ENCODE assay signal across 17 mouse cellular contexts in the genomic region with DNA sequence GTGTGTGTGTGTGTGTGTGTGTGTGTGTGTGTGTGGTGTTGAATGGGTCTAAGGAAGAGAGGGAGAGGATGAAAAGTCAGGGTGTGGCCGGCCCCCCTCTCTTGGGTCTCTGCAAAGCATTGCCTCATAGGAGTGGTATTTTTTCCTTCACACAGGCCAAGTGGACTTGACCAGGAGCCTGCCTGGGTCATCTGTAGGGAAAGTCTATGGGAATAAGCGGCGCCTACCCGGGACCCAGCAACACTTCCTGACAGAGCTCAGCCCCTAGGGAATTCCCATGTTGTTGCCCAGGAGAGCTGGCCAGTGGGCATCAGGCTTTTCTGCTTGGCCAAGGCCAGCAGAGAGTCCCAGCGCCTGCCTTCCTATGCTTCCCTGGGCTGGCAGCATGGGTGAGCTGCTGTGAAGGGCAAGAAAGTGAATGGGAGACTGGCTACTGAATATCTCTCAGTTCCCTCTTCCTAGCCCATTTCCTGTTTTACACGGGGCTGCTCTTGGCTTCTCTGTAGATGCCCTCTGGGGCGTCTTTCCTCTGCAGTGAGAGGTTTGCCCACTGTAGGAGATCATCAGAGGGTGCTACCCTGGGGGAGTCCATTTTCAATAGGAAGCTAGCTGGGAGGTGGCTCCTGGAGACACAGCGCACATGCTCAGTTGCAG. TPM values are rescaled to one million over a fixed set of nuclear protein-coding genes. Genes with fewer than 3 reads are reported as not detected.
DNase-seq lines count a peak whose midpoint lies in the region; ATAC-seq lines count a peak whose summit lies in the region.
"Had no signal": no experiment of that assay in that cellular context is flagged by ENCODE, and none has a peak within 500 bp of the region (broad histone marks: within the 10 kb centered on the region; RNA-seq: fewer than 3 reads in every experiment).

No protein-coding gene starts in this region.

- H3K9me3 ChIP-seq in heart, embryonic 12.5 days (replicated peaks) = peaks cover 4% of the 10 kb centered on the region
- no peaks in the 10 kb centered on the region for H3K9me3 ChIP-seq in lung, embryonic 15.5 days
- H3K9me3 ChIP-seq: midbrain, embryonic 13.5 days had no signal

- no peaks in the 10 kb centered on the region for H3K27me3 ChIP-seq in heart, embryonic 12.5 days (replicated peaks)
- H3K27me3 ChIP-seq in lung, embryonic 15.5 days = no peaks in the 10 kb centered on the region
- H3K27me3 ChIP-seq: midbrain, embryonic 13.5 days had no signal

- H3K9ac ChIP-seq in heart, embryonic 12.5 days = no peak overlapping the region
- no peak overlapping the region for H3K9ac ChIP-seq in lung, embryonic 15.5 days
- H3K9ac ChIP-seq: forebrain, postnatal 0 days; hindbrain, embryonic 14.5 days; liver, postnatal 0 days; midbrain, embryonic 13.5 days had no signal

- DNase-seq in heart, adult 18-20 months = peak; percentile 29 to 37
- DNase-seq in lung, postnatal 25 days (ENCODE audit: low spot score) = no peak
- DNase-seq in lung, postnatal 36 days = peak; percentile 44
- no peak for DNase-seq in thymus, postnatal 10 days (ENCODE audit: low spot score in 2 of 2)
- no peak for DNase-seq in cerebellum, postnatal 10 days
- DNase-seq in T-cell, adult 2 months (ENCODE audit: low spot score) = no peak
- DNase-seq: adrenal gland, postnatal 25 days; cerebellum, adult 9-10 months; forebrain, postnatal 0 days; kidney, postnatal 10 days; liver, postnatal 0 days had no signal

- no peaks in the 10 kb centered on the region for H3K36me3 ChIP-seq in heart, embryonic 12.5 days
- no peaks in the 10 kb centered on the region for H3K36me3 ChIP-seq in lung, embryonic 15.5 days
- H3K36me3 ChIP-seq: embryonic facial prominence, embryonic 10.5 days; midbrain, embryonic 13.5 days had no signal

- H3K4me1 ChIP-seq in heart, embryonic 12.5 days (replicated peaks) = peaks cover 7% of the 10 kb centered on the region
- H3K4me1 ChIP-seq in lung, embryonic 15.5 days = peaks cover 5% of the 10 kb centered on the region; the same call in 1 of the 2 replicates
- H3K4me1 ChIP-seq: midbrain, embryonic 13.5 days had no signal

- H3K4me3 ChIP-seq in heart, embryonic 12.5 days = no peak overlapping the region
- H3K4me3 ChIP-seq in lung, embryonic 15.5 days = no peak overlapping the region
- H3K4me3 ChIP-seq: embryonic facial prominence, embryonic 10.5 days; midbrain, embryonic 13.5 days had no signal

- no peak for ATAC-seq in heart, embryonic 12.5 days (ENCODE audit: insufficient number of reproducible peaks, low FRiP score)
- ATAC-seq in lung, embryonic 15.5 days (ENCODE audit: borderline replicate concordance, extremely low read depth, low FRiP score, low TSS enrichment) = no peak
- ATAC-seq: forebrain, postnatal 0 days; intestine, embryonic 16.5 days; liver, postnatal 0 days; midbrain, embryonic 13.5 days had no signal

- H3K27ac ChIP-seq in heart, embryonic 12.5 days (ENCODE audit: poor library complexity, severe bottlenecking) = no peak overlapping the region
- H3K27ac ChIP-seq in lung, embryonic 15.5 days = peak overlapping the region; percentile 26; the same call in 1 of the 2 replicates
- H3K27ac ChIP-seq: embryonic facial prominence, embryonic 10.5 days; hindbrain, embryonic 14.5 days; midbrain, embryonic 13.5 days had no signal

- no peak overlapping the region for H3K4me2 ChIP-seq in heart, embryonic 12.5 days
- H3K4me2 ChIP-seq in lung, embryonic 15.5 days = no peak overlapping the region
- H3K4me2 ChIP-seq: hindbrain, embryonic 14.5 days; midbrain, embryonic 13.5 days had no signal

- WGBS in heart, embryonic 12.5 days = 59% methylated on average over 8 of the region's 8 CpGs
- 65% methylated on average over 8 of the region's 8 CpGs for WGBS in lung, embryonic 15.5 days

RNA-seq across cellular contexts. Expression of a gene that starts 41.8 kb away (rescaled TPM):
- 10 to 100 TPM; 38.3 to 62.8 TPM for total RNA-seq in heart, adult 18-20 months (2021)
- polyA plus RNA-seq in heart, embryonic 12.5 days (2016; fragmentation: Nextera tagmentation; extraction: Ambion mirVana) = 81.2 and 89.9 TPM in 2 replicates
- polyA plus RNA-seq in lung, embryonic 15.5 days (2015; fragmentation: Nextera tagmentation; extraction: Ambion mirVana) = 127 and 134 TPM in 2 replicates

Comparison
In these comparisons a context has a peak if more than half of its experiments do, and no peak if none do; other contexts are left out.
1. DNase-seq: peak in heart, adult 18-20 months (2 of 2) and lung, postnatal 36 days (single experiment); none in lung, postnatal 25 days (single experiment), thymus, postnatal 10 days (0 of 2), cerebellum, postnatal 10 days (0 of 2) and T-cell, adult 2 months (single experiment).